Mouse (Mus musculus): ENCODE data around the gene Rarres1.

GRCm38 (mm10) chr3:67492086-67492869, 23.0 kb downstream of the Rarres1 start:
- no peak for TF ChIP-seq CTCF (IDR thresholded peaks at IDR 0.05; ENCODE audit: low read depth, low read length)
- no peak for TF ChIP-seq POLR2A (IDR thresholded peaks at IDR 0.05; ENCODE audit: borderline replicate concordance, low read depth, low read length)
